Mouse (Mus musculus): ENCODE measurements around the gene Ryr3.

Ryr3 gene

DNA sequence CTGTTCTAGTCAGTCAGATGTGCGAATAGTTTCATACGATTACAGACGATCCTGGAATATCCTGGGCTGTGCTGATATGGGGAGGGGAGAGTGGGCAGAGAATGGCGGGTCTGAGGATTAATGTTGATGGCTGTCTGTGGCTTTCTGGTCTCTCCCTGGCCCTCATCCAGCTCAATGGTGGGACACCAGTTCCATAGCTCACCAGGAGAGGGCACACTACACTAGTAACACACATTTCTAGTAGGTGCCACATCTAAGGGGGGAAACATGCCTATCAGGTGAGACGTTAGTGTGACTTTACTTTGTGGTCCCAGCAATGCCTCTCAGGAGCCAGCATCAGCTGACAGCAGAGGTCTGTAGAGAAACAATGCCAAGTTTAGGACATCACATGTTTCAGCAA, 451.9 kb downstream of the Ryr3 start:
- DNase-seq, result peak; percentile 16

DNA sequence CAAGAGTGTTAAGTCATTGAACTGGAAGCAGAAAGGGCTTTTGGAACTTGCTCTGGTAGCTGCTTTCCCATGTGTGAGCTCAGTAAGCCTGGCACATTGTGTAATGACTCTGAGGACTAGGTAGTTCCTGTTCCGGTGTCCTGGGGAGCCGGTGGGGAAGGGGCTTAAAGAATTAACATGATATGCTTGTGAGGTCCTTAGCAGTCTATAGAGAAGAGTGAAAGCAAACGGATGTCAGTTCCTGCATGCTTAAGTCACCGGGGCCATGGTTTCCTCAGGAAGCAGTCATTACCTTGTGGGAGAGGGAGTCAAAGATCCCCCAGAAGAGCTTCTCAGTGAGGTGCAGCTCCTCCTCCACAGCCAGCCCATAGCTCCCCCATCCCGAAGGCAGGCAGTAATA, 452.6 kb downstream of the Ryr3 start:
- no peak for DNase-seq

DNA sequence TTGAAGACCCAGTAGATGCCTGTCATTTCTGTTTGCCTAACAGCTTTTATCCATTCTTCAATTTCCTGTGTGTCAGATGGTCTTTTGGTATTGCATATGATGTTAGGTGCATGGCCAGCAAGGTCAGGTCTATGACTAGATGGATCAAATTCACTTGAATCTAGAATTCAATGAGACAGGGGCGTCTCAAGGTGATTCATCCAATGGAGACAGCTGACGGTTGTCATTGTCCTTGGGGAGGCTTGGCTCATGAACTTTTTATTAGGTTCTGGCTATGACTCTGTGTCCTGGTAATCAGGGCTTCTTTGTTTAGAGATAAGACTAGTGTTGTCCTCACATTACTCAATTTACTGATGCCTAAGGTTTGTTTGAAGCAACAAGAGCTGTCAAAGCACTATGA, 454.9 kb downstream of the Ryr3 start:
- no peak for DNase-seq

DNA sequence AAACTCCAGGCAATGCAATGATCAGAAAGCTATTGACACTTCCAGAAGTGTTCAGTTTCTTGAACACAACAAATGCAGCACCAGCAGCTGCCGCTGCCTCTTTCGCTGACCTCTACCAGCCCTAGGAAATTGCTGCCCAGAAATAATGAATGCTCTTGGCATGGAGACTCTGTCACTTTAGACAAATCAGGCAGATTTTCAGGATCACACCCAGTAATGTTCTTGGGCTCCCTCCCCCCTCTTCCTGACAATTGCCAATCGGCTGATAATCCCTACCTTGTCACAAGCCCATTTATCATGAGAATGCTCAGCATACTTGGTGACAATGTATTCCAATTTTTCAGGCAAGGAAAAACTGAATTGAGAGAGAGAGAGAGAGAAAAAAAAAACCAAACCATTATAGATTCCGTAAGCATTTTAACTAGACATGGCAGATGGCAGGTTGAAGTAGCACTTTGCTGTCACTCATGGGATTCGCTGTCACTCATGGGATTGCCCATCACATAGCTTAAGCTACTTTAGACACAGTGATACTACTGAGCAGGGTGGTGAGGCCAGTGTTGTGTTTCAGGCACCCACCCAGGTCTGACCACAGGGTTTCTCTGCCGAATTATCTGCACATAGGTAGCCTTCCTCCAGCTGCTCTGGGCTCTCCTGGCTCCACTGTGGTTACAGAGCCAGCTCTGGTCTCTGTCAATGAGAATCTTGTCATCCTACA, 455.5 kb downstream of the Ryr3 start:
- DNase-seq, result no peak

DNA sequence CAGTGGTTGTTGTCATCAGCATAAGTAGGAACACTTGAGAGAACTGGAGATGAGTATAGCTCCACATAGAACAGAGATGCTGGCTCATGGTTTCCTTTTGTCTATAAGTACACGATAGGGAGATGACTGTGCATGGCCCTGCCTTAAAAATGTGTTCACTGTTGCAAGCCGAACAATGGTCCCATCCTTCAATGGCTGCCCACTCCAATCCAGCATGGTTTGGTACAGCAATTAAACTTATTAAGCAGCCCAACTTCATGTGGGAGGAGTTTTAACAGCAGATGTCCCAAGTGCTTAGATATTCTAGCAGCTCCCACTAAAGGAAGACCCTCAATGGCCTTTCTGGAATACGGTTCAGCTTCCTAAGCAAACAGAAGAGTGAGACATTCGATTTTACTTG, 456.2 kb downstream of the Ryr3 start:
- no peak for DNase-seq

DNA sequence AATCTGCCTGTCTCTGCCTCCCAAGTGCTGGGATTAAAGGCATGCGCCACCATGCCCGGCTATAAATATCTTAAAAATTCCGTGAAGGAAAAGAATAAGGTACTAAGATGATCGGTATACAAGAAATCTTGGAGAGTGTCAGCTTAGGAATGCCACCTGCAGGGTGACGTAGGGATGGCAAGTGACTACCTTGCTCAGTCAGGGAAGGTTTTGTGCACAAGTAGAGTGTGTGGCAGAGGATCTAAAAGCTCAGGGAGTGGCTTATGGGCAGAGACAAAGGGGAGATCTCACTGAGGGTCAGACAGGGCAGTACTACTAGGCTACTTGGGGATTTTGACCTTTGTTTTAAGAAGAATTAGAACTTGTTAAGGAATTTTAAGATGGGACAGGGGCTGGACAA, 457.2 kb downstream of the Ryr3 start:
- DNase-seq, result no peak

DNA sequence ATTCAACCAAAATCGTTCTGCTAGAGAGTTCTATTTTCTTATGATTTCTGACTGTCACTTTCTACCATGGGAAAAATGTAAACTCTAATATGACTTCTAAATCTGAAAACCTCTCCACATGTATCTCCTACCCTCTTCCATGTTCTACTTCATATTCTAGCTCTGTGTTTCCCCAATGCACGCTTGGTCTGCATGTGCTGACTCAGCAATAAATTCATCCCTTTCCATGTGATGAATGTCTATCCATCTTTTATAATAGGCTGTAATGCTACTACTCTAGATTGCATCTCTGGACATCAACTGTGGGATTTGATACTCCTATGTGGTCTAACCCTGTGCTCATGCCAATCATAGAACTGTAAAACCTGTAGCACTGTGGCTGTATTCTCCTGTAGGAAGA, 458.2 kb downstream of the Ryr3 start:
- no peak for DNase-seq

DNA sequence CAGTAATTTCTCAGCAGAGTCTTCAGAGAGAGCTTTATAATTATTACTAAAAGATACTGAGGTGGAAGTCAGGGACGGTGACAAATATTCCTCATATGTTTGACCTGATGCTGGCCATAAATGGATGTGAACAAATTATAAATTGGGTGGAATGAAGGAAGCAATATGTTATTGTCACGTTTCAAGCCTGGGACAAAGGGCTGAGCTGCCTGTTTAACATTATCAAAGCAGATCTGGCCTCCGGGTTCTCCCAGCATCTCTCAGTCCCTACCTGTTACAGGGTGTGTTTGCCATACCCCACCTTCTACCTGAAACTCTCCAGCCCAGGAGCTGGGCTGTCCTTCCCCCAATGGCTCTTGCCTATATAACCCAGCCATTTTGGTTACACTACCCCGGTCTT, 463.6 kb downstream of the Ryr3 start:
- DNase-seq, result no peak

DNA sequence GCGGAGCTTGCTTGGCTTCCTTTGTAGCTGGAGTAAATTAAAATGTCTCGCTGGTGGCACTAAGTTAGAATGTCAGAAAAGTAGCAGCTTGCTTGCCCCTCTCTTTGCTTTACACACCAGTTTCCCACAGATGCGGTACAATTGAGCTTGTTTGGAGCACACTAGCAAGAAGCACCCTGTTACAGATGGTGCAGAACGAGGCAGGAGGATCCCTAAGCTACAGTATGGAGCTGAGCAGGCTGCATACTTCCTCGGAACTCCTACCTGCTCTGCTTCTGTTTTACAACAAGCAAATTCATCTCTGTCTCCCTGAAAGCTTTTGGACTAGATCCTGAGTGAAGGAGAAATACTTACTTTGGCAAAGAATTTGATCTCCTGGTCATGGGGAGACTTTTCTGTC, 465.5 kb downstream of the Ryr3 start:
- DNase-seq, result no peak

DNA sequence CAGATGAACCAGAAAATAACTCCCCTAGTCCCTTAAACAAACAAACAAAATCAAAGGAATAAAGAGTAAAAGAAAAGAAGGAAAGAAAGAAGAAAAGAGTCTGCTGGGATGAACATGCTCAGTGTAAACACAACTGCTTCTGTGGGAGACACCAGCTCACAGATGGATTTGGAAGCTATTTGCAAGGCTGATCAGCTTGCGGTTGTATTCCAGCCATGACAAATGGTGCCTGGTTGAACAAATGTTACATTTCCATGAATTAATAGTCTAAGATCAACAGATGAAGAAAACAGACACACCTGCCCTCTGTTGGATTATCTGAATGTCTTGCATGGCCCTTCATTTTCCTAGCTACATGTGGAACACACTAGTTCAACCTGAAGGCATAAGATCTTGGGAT, 468.4 kb downstream of the Ryr3 start:
- DNase-seq, result no peak

DNA sequence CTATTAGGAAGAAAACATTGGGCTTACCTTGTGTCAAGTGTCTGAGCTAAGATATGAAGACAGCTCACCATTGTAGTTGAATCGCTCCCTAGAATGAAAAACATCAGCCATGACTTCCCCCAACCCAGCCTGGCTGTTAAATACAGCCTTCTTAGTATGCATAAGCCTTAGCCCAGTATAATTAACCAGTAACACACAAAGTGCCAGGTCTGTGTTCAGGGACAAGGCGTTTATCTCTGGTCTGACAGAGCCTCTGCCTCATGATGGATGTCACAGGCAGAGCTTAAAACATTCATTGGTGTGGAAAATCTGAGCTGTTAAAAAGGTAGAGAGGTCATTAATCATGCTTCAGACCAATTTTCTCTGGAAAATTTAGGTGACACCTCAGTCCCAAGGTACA, 484.0 kb downstream of the Ryr3 start:
- no peak for DNase-seq

DNA sequence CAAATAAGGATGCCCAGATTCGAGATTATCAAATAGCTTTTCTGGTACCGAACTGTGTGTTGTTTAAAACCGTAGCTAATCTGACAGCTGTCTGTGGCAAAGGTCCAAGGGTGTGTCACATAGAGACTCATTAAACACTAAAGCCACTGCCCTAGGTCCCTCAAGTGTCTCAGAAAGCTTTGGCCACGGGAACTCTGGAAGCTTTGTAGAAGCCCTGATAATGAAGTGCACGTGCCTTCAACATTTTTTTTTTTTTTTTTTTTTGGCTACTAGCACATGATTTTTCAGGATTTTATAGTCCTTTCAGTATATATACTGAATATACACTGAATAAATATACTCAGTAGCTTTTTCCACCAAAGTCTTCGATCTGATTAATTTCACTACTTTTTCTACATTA, 489.1 kb downstream of the Ryr3 start:
- DNase-seq, result no peak

DNA sequence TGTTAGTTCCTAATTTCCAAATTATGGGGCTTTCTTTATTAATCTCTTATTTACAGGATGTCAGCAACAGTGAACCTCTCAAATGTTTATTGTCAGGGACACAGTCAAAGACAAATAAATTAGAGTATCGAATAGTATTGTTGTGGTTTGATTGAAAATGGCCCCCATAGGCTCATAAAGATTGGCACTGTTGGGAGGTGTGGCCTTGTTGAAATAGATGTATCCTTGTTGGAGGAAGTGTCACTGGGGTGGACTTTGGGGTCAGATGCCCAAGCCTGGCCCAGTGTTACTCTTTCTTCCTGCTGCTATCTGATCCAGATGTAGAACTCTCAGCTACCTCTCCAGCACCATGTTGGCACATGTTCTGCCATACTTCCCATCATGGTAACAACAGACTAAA, 495.7 kb downstream of the Ryr3 start:
- no peak for DNase-seq

DNA sequence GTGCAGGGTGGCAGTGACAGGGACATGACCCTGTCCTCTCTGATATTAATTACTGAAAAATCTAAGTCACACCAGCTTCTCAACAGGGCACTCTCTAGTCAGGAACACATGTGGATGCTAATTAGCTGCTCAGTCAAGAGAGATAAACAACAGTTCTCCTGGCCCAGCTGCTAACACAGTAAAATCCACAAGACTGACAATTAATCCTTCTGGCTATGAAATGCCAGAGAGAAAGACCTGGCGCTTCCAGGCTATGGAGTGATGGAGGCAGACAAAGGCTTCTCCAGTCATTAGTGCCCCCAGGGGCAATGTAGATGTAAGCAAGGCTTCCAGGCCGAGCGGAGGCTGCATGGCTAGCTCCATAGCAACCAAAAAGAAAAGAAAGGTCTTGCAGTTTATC, 496.2 kb downstream of the Ryr3 start:
- DNase-seq, result no peak

DNA sequence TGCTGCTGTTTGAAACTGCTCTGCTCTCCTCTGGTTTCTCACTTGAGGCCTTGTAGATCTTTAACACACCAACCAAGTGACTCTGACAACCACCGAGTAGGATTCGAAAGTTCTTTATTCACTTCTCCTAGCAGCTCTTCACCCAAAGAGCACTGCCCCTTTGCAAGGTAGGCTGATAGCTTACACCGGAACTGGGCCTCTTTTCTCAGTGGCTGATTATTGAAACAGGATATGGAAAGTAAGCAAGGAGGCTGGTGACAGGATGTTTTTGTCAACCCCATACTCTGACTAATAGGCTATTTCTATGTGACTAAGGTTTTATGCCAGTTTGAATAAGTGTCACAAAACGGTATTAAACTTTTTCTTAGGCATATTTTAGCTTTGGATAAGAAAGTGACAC, 502.2 kb downstream of the Ryr3 start:
- DNase-seq, result no peak

DNA sequence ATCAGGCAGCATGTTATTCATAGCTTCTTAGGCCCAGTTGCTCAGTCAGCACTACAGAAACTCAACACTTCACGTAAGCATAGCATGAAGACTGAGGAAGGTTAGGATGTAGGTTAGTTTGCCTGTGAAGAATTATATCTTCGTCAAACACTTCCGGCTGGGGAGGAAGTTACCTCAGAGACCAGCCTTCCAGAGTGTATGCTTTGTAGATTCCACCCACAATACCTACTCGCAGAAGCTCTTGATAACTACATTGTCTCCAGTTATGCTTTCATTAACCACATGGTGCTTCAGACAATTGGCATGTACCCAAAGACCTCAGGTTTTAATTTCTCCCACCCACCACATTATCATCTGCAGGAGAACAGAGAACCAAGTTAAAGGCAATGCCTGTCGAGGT, 535.1 kb downstream of the Ryr3 start:
- DNase-seq, result no peak

DNA sequence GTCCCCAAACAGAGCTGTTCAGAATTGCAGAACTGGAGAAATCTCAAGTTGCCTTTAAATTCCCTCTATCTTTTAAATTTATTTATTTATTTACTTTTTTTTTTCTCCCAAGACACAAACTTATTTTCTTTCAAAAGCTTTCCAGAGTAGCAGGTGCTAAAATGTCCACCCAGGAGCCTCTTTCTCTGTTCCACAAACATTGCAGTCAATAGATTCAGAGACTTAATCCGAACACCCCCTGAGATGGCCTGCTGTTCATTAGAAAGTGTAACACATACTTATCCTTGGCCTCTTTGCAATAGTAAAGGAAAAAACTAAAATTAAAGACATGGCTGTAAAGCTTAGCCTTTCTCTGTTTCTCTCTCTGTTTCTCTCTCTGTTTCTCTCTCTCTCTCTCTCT, 539.6 kb downstream of the Ryr3 start:
- DNase-seq, result no peak

DNA sequence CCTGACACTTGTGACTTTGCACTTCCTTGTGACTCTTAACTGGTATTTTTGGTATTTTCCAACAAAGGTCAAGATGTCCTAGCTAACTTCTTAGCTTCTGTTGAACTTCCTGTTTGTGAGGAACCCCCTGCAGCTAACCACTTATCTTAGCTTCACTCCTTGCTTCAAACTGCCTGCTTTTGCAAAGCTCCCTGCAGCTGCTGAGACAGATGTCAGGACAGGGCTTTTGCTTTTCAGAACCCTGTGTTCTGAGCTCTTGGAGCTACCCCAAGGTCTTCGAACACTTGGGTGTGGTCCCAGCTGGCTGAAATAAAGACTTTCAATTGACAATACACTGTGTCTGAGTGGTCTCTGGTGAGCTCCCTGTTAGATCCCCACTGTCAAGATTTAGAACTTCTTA, 540.2 kb downstream of the Ryr3 start:
- no peak for DNase-seq

DNA sequence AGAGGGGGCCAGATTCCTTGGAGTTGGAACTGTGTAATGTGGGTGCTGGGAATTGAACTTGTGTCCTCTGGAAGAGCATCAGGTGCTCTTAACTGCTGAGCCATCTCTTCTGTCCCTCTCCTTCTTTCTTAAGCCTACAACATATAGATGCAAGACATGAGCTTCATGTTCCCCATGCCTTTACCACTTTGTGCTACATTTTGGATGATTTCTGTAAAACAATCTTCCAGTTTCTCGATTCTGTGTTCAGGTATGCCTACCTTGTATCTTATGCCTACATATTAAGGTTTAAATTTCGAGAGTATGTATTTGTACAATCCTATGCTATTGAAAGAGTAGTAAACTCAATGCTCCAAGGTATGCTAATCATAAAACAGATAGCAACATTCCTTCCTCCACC, 540.7 kb downstream of the Ryr3 start:
- DNase-seq, result no peak

DNA sequence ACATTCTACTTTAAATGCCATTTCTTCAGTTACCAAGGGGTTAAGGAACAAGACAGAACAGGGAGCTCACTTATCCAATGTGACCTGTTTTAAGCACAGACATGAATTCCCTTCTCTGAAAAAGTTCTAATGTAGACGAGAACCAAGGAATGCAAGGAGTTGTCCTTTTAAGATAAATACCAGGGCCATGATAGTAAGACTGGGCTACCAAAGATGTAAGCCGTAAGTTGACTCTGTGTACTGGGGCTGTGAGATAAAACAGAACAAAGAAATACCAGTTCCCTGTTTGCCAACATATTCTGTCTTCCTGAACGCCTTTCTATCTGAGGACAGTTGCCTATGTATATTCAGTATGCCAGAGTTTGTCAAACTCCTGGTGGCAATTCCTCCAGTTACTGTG, 547.4 kb downstream of the Ryr3 start:
- no peak for DNase-seq

DNA sequence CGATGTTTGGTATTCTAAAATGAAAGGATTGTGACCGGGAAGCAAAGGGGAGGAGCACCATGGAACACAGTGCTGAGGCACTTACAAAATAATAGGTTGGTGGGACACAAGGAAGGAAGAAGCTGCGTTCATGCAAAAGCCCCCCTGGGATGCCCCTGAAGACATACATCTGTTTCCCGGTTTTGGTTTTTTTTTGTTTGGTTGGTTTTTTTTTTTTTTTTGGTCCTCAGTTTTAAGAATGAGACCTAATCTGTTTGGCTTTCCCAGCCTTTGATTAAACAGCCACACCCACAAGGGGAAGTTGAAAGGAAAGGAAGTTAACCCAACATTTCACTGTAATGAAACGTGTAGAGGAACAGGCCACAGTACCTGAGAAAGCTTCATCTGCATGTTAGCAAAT, 560.8 kb downstream of the Ryr3 start:
- no peak for DNase-seq

DNA sequence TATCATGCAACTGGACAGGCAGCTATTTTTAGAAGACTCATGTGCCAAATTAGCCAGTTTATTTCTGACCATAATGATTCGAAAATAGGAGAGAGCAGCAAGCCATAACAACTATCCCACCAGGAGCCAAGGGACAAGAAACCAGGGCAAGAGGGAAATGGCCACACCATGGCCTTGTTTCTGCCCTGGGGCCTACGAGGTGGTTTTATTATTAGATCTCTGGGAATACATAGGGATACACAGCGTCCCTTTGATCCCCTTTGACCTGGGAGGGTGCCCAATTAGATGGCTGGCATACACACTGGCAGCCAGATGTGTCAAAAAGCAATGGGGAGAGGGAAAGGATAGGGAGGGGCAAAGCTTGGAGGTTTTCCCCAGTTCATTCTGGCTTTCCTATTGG, 563.1 kb downstream of the Ryr3 start:
- DNase-seq, result no peak

DNA sequence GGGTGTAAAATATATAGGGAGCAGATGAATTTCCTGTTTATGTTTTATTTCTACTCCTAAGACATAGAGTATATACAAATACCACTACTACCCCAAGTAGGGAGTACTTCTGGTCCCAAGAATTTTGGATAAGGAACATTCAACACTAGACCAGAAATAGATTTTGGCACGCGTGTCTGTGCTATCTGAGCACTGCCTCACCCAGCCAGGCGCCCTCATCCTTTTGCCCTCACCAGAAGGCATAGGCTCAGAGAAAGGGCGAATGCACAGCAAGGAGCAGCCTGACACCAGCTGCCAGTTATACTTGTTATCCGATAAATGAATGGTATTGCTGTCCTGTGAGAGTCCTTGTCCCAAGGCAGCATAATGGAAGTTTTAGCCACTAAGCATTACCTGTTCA, 579.7 kb downstream of the Ryr3 start:
- DNase-seq, result no peak

DNA sequence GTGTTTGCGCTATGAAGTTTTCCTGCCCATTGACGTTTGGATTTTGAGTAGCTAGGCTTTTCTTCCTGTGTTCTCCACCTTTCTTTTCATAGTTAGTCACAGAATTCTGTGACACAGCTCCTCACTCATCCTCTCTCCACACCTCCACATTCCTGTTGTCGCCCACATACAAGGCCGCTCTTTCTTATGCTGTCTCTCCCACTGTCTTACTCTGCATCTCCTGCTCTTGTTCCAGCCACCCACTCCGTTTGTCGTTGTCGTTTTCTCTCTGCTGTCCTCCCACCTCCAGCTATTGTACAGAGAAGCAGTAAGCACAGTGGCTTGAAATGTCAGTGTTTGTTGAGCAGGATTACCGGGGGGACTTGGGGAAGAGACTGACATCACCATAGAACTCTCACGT, 584.4 kb downstream of the Ryr3 start:
- DNase-seq, result no peak

DNA sequence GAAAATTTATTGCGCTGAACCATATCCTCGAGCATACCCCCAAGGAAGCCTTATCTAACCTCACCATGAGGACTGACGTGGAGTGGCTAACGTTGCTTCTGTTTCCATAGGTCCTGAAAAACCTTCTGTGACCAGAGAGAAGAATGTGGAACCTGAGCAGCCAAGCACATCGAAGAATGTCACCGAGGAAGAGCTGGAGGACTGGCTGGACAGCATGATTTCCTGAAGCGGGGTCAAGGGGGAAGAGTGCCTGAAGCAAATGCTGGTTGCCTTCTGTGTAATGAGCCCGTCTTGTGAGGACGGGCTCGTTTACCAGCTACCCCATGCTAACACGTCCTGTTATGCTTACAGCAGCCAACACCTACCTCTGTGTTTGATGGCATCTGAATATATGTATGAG, 586.2 kb downstream of the Ryr3 start:
- DNase-seq, result no peak

DNA sequence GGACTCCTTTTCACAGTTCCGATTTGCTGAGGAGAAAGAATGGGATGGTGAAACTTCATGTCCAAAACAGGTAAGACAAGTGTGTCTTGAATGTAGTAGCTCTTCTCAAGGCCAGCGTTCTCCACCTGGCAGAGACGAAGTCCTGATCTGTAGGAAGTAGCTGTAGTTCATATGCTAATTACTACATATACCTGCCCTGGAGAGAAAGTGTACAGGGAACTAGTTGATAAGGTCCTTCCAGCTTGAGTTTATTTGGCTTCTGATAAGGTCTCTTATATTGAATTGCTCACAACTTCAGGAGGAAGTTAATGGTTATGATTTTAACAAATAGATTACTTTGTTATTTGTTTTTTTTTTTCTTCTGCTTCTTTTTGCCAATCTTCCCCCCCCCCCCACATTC, 591.7 kb downstream of the Ryr3 start:
- DNase-seq, result no peak
